Comparison of ENCODE assay signal across 8 mouse cellular contexts in the genomic region with DNA sequence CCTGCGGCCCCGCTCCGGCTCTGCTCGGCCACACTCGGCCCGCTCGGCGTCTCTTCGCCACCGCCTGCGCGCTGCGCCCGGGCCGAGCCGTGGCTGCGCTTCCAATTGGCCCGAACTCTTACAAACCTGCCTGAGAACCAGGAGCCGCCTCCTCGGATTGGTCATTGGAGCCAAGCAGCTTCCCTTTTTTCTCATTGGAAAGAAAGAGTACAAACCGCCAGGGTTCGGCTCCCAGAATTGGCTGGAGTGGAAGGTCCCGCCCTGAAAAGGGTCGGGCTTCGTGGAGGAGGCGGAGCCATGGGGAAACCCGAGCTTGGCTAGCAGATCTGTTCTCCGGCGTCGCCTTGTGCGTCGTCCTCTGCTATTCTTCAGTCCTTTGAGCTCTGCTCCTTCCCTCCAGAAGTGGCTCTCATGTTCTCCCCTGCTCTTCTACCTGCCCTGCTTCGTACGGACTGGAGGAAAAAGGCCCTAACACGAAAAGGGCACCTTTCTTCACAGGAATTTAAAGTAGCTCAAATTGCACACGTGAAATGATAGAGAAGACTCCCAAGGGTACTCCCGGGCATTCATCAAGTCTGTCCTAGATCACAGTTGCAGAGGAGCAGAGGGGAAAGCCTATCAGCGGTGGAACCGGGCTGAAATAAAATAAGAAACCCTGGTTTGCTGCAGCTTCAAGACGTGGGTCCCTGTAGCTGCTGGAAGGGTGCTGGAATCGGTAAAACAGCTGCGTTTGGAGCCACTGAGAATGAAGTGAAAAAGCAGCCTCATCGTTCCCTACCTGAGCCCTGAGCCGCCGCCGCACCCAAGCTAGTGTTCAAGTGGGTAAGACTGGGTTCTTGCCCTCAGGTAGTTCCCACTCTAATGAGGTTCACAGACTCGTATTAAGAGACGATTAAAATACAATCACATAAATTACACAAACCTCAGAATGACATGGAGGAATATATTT. TPM values are rescaled to one million over a fixed set of nuclear protein-coding genes. Genes with fewer than 3 reads are reported as not detected.
DNase-seq lines count a peak whose midpoint lies in the region; ATAC-seq and TF ChIP-seq lines count a peak whose summit lies in the region.

Gene Ppp2r5d (minus strand): TSS at position 225 of the 949 bp plus-strand sequence.

- H3K9ac ChIP-seq in lung, postnatal 0 days (replicated peaks; ENCODE audit: low read depth), result peak within 1 kb of the TSS; percentile 72

- ATAC-seq in frontal cortex, adult (ENCODE audit: low TSS enrichment), result peak; percentile 93
- peak; percentile 97 for ATAC-seq in lung, postnatal 0 days

- peak; percentile 99 for DNase-seq in MN1 (ENCODE audit: low spot score)
- DNase-seq in cerebellum, adult 9-10 months, result peak; percentile 99
- peak; percentile 97 for DNase-seq in hindbrain, embryonic 10.5 days (ENCODE audit: low spot score)
- peak; percentile 98 for DNase-seq in layer of hippocampus, adult 9-11 months
- peak; percentile 99 for DNase-seq in lung, postnatal 0 days (ENCODE audit: low spot score)
- peak; percentile 95 for DNase-seq in ovary, postnatal 14 days (ENCODE audit: low spot score)
- peak; percentile 96 for DNase-seq in thymus, postnatal 14 days

- H3K27ac ChIP-seq in hindbrain, embryonic 10.5 days, result peak within 1 kb of the TSS; percentile 95
- H3K27ac ChIP-seq in lung, postnatal 0 days (ENCODE audit: low read length), result peak within 1 kb of the TSS; percentile 86

- H3K9me3 ChIP-seq in hindbrain, embryonic 10.5 days, result no peaks in the 10 kb centered on the region
- no peaks in the 10 kb centered on the region for H3K9me3 ChIP-seq in lung, postnatal 0 days (ENCODE audit: low read length)

- peak within 1 kb of the TSS; percentile 82 for H3K4me2 ChIP-seq in lung, postnatal 0 days (replicated peaks; ENCODE audit: low read depth, low read length)

- TF ChIP-seq EP300 in lung, postnatal 0 days (IDR thresholded peaks at IDR 0.05), result no peak

- peaks cover 20% of the 10 kb centered on the region for H3K36me3 ChIP-seq in hindbrain, embryonic 10.5 days
- H3K36me3 ChIP-seq in lung, postnatal 0 days (ENCODE audit: insufficient read depth, low read length), result no peaks in the 10 kb centered on the region

- H3K27me3 ChIP-seq in hindbrain, embryonic 10.5 days (ENCODE audit: insufficient read depth, poor library complexity, severe bottlenecking), result no peaks in the 10 kb centered on the region
- H3K27me3 ChIP-seq in lung, postnatal 0 days (replicated peaks; ENCODE audit: insufficient read depth, low read length), result no peaks in the 10 kb centered on the region

- WGBS in hindbrain, embryonic 10.5 days, result 2% methylated on average over 48 of the region's 48 CpGs
- 1% methylated on average over 48 of the region's 48 CpGs for whole genome bisulfite sequencing in lung, postnatal 0 days

- H3K4me3 ChIP-seq in hindbrain, embryonic 10.5 days, result peak within 1 kb of the TSS; percentile 92
- peak within 1 kb of the TSS; percentile 84 for H3K4me3 ChIP-seq in lung, postnatal 0 days (ENCODE audit: low read depth, low read length)

- peak; percentile 11; the same call in 1 of the 2 replicates for TF ChIP-seq CTCF in lung, postnatal 0 days (IDR thresholded peaks at IDR 0.05)

- peaks cover 49% of the 10 kb centered on the region for H3K4me1 ChIP-seq in hindbrain, embryonic 10.5 days (replicated peaks)
- H3K4me1 ChIP-seq in lung, postnatal 0 days (ENCODE audit: insufficient read depth, low read depth, low read length), result peaks cover 10% of the 10 kb centered on the region; the same call in 1 of the 2 replicates

RNA-seq across cellular contexts. Expression of gene Ppp2r5d, which starts in this region (rescaled TPM):
- polyA plus RNA-seq in hindbrain, embryonic 10.5 days (2016; fragmentation: Nextera tagmentation; extraction: Ambion mirVana), result 137 and 148 TPM in 2 replicates
- 31.7 and 31.8 TPM in 2 replicates for polyA plus RNA-seq in lung, postnatal 0 days (2015; fragmentation: Nextera tagmentation; extraction: Ambion mirVana)

Comparison
In these comparisons a context has a peak if more than half of its experiments do, and no peak if none do; other contexts are left out.
1. Peak in every context shown above with its lines: DNase-seq, ATAC-seq, H3K4me3 ChIP-seq and H3K27ac ChIP-seq.